Mouse (Mus musculus): ENCODE measurements at regions not wholly inside any gene's neighbourhood (a gene's known extent, or its start where the extent isn't known, plus 50 kb on each side); places are given as distances from the start of the nearest gene placed in this dataset.

DNA sequence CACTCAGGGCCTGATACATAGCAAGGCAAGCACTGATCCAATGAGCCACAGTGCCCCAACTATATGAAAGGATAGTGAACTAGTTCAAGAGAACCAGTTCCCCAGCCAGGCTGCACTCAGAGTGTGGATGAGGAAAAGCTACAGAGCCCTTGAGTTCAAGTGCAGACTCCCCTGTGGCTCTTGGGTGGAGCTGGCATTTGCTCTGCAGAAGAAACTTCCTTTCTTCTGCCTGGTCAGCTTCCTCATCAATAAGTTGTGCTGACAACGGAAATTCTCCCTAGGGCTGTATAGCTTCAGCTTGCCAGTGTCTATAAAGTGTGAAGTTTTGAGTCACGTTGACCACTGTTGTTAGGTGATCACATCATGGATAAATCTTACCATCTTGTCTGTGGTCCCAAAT is 101.6 kb upstream of the Clint1 start:
- 50% methylated on average over 2 of the region's 2 CpGs for WGBS
- TF ChIP-seq CTCF (IDR thresholded peaks at IDR 0.05; ENCODE audit: borderline replicate concordance, control insufficient read depth, extremely low read depth, insufficient read depth, low read length, poor library complexity) (no peak), POLR2A (IDR thresholded peaks at IDR 0.05; ENCODE audit: control insufficient read depth, extremely low read depth, insufficient read depth, low read length, poor library complexity) (no peak)
- no peak for DNase-seq
- no peak overlapping the region for H3K27ac ChIP-seq (ENCODE audit: control insufficient read depth, insufficient read depth, low read length)
- H3K4me3 ChIP-seq (ENCODE audit: control insufficient read depth, insufficient read depth, low read length): no peak overlapping the region
- no peaks in the 10 kb centered on the region for H3K36me3 ChIP-seq (ENCODE audit: control insufficient read depth, insufficient read depth, low read length)
- no peaks in the 10 kb centered on the region for H3K4me1 ChIP-seq (replicated peaks; ENCODE audit: control insufficient read depth, insufficient read depth, low read length)
- no peaks in the 10 kb centered on the region for H3K27me3 ChIP-seq (ENCODE audit: control insufficient read depth, insufficient read depth, low read length)

GRCm38 (mm10) chr11:45752237-45752636 is 99.6 kb upstream of the Clint1 start:
- Histone ChIP-seq H3K36me3 (ENCODE audit: control insufficient read depth, insufficient read depth, low read length) (no peaks in the 10 kb centered on the region), H3K4me1 (replicated peaks; ENCODE audit: control insufficient read depth, insufficient read depth, low read length) (no peaks in the 10 kb centered on the region), H3K27ac (ENCODE audit: control insufficient read depth, insufficient read depth, low read length) (no peak overlapping the region), H3K4me3 (ENCODE audit: control insufficient read depth, insufficient read depth, low read length) (no peak overlapping the region), H3K27me3 (ENCODE audit: control insufficient read depth, insufficient read depth, low read length) (no peaks in the 10 kb centered on the region)
- peak; percentile 47 for DNase-seq
- TF ChIP-seq POLR2A (IDR thresholded peaks at IDR 0.05; ENCODE audit: control insufficient read depth, extremely low read depth, insufficient read depth, low read length, poor library complexity) (no peak), CTCF (IDR thresholded peaks at IDR 0.05; ENCODE audit: borderline replicate concordance, control insufficient read depth, extremely low read depth, insufficient read depth, low read length, poor library complexity) (no peak)
- WGBS: 53% methylated on average over 1 of the region's 1 CpGs

- DNase-seq: no peak
- no peaks in the 10 kb centered on the region for H3K4me1 ChIP-seq (replicated peaks; ENCODE audit: control insufficient read depth, insufficient read depth, low read length)
- no peaks in the 10 kb centered on the region for H3K27me3 ChIP-seq (ENCODE audit: control insufficient read depth, insufficient read depth, low read length)
- TF ChIP-seq CTCF (IDR thresholded peaks at IDR 0.05; ENCODE audit: borderline replicate concordance, control insufficient read depth, extremely low read depth, insufficient read depth, low read length, poor library complexity) (no peak), POLR2A (IDR thresholded peaks at IDR 0.05; ENCODE audit: control insufficient read depth, extremely low read depth, insufficient read depth, low read length, poor library complexity) (no peak)
- no peak overlapping the region for H3K27ac ChIP-seq (ENCODE audit: control insufficient read depth, insufficient read depth, low read length)
- H3K4me3 ChIP-seq (ENCODE audit: control insufficient read depth, insufficient read depth, low read length): no peak overlapping the region
- WGBS: 14% methylated on average over 2 of the region's 2 CpGs
- H3K36me3 ChIP-seq (ENCODE audit: control insufficient read depth, insufficient read depth, low read length): no peaks in the 10 kb centered on the region
Observed at GRCm38 (mm10) chr11:45752791-45753190, 99.1 kb upstream of the Clint1 start.

GRCm38 (mm10) chr11:45767081-45767480 is 84.8 kb upstream of the Clint1 start:
- WGBS: 84% methylated on average over 4 of the region's 4 CpGs
- no peaks in the 10 kb centered on the region for H3K4me1 ChIP-seq (replicated peaks; ENCODE audit: control insufficient read depth, insufficient read depth, low read length)
- no peaks in the 10 kb centered on the region for H3K27me3 ChIP-seq (ENCODE audit: control insufficient read depth, insufficient read depth, low read length)
- TF ChIP-seq CTCF (IDR thresholded peaks at IDR 0.05; ENCODE audit: borderline replicate concordance, control insufficient read depth, extremely low read depth, insufficient read depth, low read length, poor library complexity): no peak
- no peak for TF ChIP-seq POLR2A (IDR thresholded peaks at IDR 0.05; ENCODE audit: control insufficient read depth, extremely low read depth, insufficient read depth, low read length, poor library complexity)
- H3K4me3 ChIP-seq (ENCODE audit: control insufficient read depth, insufficient read depth, low read length): no peak overlapping the region
- H3K27ac ChIP-seq (ENCODE audit: control insufficient read depth, insufficient read depth, low read length): no peak overlapping the region
- no peaks in the 10 kb centered on the region for H3K36me3 ChIP-seq (ENCODE audit: control insufficient read depth, insufficient read depth, low read length)
- no peak for DNase-seq

DNA sequence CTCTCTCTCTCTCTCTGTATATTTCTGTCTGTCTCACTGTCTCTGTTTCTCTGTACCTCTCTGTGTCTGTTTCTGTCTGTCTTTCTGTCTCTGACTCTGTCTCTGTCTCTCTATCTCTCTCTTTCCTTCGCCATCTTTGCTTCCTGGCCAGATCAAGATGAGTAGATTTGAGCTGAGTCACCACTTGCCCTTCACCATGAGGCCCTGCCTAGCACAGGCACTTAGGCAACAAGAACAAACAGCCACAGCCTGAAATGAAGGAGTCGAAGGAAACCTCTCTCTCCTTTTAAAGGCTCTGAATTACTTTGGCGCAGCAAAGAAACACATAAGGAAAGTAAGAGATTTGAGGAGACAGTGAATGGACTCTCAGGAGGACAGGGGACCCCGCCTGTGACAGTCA is 69.4 kb upstream of the Clint1 start:
- Histone ChIP-seq H3K4me3 (ENCODE audit: control insufficient read depth, insufficient read depth, low read length) (no peak overlapping the region), H3K4me1 (replicated peaks; ENCODE audit: control insufficient read depth, insufficient read depth, low read length) (no peaks in the 10 kb centered on the region), H3K36me3 (ENCODE audit: control insufficient read depth, insufficient read depth, low read length) (no peaks in the 10 kb centered on the region), H3K27me3 (ENCODE audit: control insufficient read depth, insufficient read depth, low read length) (no peaks in the 10 kb centered on the region), H3K27ac (ENCODE audit: control insufficient read depth, insufficient read depth, low read length) (no peak overlapping the region)
- 69% methylated on average over 4 of the region's 4 CpGs for WGBS
- TF ChIP-seq CTCF (IDR thresholded peaks at IDR 0.05; ENCODE audit: borderline replicate concordance, control insufficient read depth, extremely low read depth, insufficient read depth, low read length, poor library complexity) (no peak), POLR2A (IDR thresholded peaks at IDR 0.05; ENCODE audit: control insufficient read depth, extremely low read depth, insufficient read depth, low read length, poor library complexity) (no peak)
- no peak for DNase-seq

DNA sequence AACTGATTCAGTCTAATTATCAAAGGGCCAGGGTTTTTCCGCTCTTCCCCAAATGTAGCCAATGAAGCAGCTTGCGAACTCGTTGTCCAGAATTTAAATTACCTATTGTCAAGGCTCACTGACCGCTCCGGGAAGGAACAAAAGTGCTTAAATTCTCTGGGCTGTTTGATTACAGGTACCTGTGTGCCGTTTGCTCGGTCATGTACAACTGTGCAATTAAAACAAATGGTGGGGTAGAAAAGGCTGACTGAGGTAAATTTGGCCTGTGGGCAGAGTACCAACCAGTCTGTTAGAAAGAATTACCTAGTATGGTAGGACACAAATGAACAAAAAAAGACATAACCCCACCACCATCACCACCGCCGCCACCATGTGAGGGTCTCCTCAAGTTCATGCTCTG is 66.0 kb upstream of the Clint1 start:
- H3K36me3 ChIP-seq (ENCODE audit: control insufficient read depth, insufficient read depth, low read length): no peaks in the 10 kb centered on the region
- WGBS: 96% methylated on average over 9 of the region's 9 CpGs
- no peak overlapping the region for H3K27ac ChIP-seq (ENCODE audit: control insufficient read depth, insufficient read depth, low read length)
- no peak overlapping the region for H3K4me3 ChIP-seq (ENCODE audit: control insufficient read depth, insufficient read depth, low read length)
- no peaks in the 10 kb centered on the region for H3K4me1 ChIP-seq (replicated peaks; ENCODE audit: control insufficient read depth, insufficient read depth, low read length)
- no peaks in the 10 kb centered on the region for H3K27me3 ChIP-seq (ENCODE audit: control insufficient read depth, insufficient read depth, low read length)
- TF ChIP-seq POLR2A (IDR thresholded peaks at IDR 0.05; ENCODE audit: control insufficient read depth, extremely low read depth, insufficient read depth, low read length, poor library complexity) (no peak), CTCF (IDR thresholded peaks at IDR 0.05; ENCODE audit: borderline replicate concordance, control insufficient read depth, extremely low read depth, insufficient read depth, low read length, poor library complexity) (no peak)
- no peak for DNase-seq

DNA sequence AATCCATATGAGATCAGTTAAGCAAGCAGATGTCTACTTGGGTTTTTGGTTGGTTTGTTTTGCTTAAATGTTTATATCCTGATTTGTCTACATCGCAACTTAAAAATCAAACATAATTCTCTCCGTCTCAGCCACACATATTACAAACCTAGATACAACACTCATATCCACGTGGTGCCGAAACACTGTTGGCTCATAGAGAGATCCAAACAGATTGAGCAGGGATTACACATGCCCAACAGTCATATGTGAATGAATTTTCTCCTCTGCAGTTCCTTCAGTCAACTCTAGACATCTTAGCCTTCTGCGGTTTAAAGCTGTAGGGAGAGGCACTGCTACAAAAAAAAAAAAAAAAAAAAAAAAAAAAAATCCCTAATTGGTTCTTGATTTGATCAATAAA is 64.4 kb upstream of the Clint1 start:
- DNase-seq: no peak
- H3K27ac ChIP-seq (ENCODE audit: control insufficient read depth, insufficient read depth, low read length): no peak overlapping the region
- 93% methylated on average over 5 of the region's 5 CpGs for WGBS
- no peaks in the 10 kb centered on the region for H3K36me3 ChIP-seq (ENCODE audit: control insufficient read depth, insufficient read depth, low read length)
- no peaks in the 10 kb centered on the region for H3K4me1 ChIP-seq (replicated peaks; ENCODE audit: control insufficient read depth, insufficient read depth, low read length)
- H3K4me3 ChIP-seq (ENCODE audit: control insufficient read depth, insufficient read depth, low read length): no peak overlapping the region
- no peaks in the 10 kb centered on the region for H3K27me3 ChIP-seq (ENCODE audit: control insufficient read depth, insufficient read depth, low read length)
- TF ChIP-seq CTCF (IDR thresholded peaks at IDR 0.05; ENCODE audit: borderline replicate concordance, control insufficient read depth, extremely low read depth, insufficient read depth, low read length, poor library complexity) (no peak), POLR2A (IDR thresholded peaks at IDR 0.05; ENCODE audit: control insufficient read depth, extremely low read depth, insufficient read depth, low read length, poor library complexity) (no peak)

Data from thymus, adult 2 months (tissue).